Mouse (Mus musculus) CH12.LX (cell line): ENCODE results near the gene Itpr3. TPM values are rescaled to one million over a fixed set of nuclear protein-coding genes. Genes with fewer than 3 reads are reported as not detected.
A peak's percentile ranks its signal among the peaks of the same experiment; 100 is the strongest.

Source experiments
- DNase-seq: peaks from one replicate; pipeline ENCODE4 v3.0.0-alpha.2; 2013; ENCODE audit errors: extremely low read depth
- H3K27ac ChIP-seq: 2 replicates; pipeline ENCODE4 v1.5.1; 2012; ENCODE audit warnings: low read depth, mild to moderate bottlenecking, control low read depth, moderate library complexity; ENCODE audit not compliant: insufficient read depth
- H3K27me3 ChIP-seq: replicated peaks from 2 replicates; pipeline ENCODE3; 2012; ENCODE audit warnings: inconsistent platforms
- H3K36me3 ChIP-seq, 2 experiments: replicated peaks in 1 of 2; 2 replicates each; pipeline versions ENCODE3 to v1.6.1; 2012; ENCODE audit warnings: inconsistent platforms in 1 of 2, low read length in 1 of 2, mild to moderate bottlenecking in 1 of 2, mixed read lengths in 1 of 2, moderate library complexity in 1 of 2; ENCODE audit not compliant: control insufficient read depth in 1 of 2, insufficient read depth in 1 of 2
- H3K4me1 ChIP-seq, 2 experiments: 2 replicates each; pipeline ENCODE4 v1.6.1; 2012; ENCODE audit warnings: inconsistent platforms in 1 of 2, moderate library complexity in 1 of 2; ENCODE audit not compliant: insufficient read depth in 2 of 2, control insufficient read depth in 1 of 2
- H3K4me2 ChIP-seq: 2 replicates; pipeline ENCODE4 v1.6.1; 2012; ENCODE audit warnings: low read depth, mild to moderate bottlenecking, control low read depth; ENCODE audit not compliant: poor library complexity, insufficient read depth, severe bottlenecking
- H3K4me3 ChIP-seq, 3 experiments: fragments of 150-350 bp in 1 of 3; sonication (generic) in 1 of 3; replicated peaks in 1 of 3; 2 replicates each; pipeline versions ENCODE3 to v1.5.1; 2011 to 2012; ENCODE audit warnings: low read depth in 2 of 3, low read length in 2 of 3, mild to moderate bottlenecking in 2 of 3, moderate library complexity in 2 of 3, control low read depth in 1 of 3, improper control_type of control experiment in 1 of 3, inconsistent platforms in 1 of 3, mixed read lengths in 1 of 3; ENCODE audit not compliant: poor library complexity in 1 of 3
- H3K79me2 ChIP-seq: replicated peaks from 2 replicates; pipeline ENCODE4 v1.6.1; 2012; ENCODE audit warnings: mild to moderate bottlenecking, moderate library complexity; ENCODE audit not compliant: control insufficient read depth, poor library complexity, insufficient read depth, severe bottlenecking; ENCODE audit errors: extremely low read depth
- H3K9ac ChIP-seq: 2 replicates; pipeline ENCODE4 v1.6.1; 2012; ENCODE audit warnings: low read depth, mild to moderate bottlenecking, control low read depth, moderate library complexity; ENCODE audit not compliant: insufficient read depth
- H3K9me3 ChIP-seq: replicated peaks from 2 replicates; pipeline ENCODE3; 2012; ENCODE audit warnings: low read length, inconsistent platforms, mixed read lengths
- CHD1 ChIP-seq: IDR thresholded peaks from 2 replicates; pipeline ENCODE4 v1.6.1; 2012; ENCODE audit warnings: low read depth, low read length, improper control_type of control experiment, inconsistent platforms
- CHD2 ChIP-seq: IDR thresholded peaks from 2 replicates; pipeline ENCODE4 v1.6.1; 2011; ENCODE audit warnings: low read length, improper control_type of control experiment
- CTCF ChIP-seq, 2 experiments: IDR thresholded peaks in 1 of 2; conservative IDR thresholded peaks in 1 of 2; 2 replicates each; pipeline ENCODE4 v1.5.1; 2011 to 2012; ENCODE audit warnings: low read depth in 2 of 2, low read length in 2 of 2, improper control_type of control experiment in 1 of 2, inconsistent platforms in 1 of 2, mild to moderate bottlenecking in 1 of 2, moderate library complexity in 1 of 2
- ELF1 ChIP-seq: IDR thresholded peaks from 2 replicates; pipeline ENCODE4 v1.6.1; 2014; ENCODE audit warnings: low read depth, mild to moderate bottlenecking, inconsistent platforms, low read length, improper control_type of control experiment
- ETS1 ChIP-seq: conservative IDR thresholded peaks from 2 replicates; pipeline ENCODE4 v1.6.1; 2012; ENCODE audit warnings: low read depth, mild to moderate bottlenecking, inconsistent platforms, low read length, improper control_type of control experiment, moderate library complexity
- IRF4 ChIP-seq: IDR thresholded peaks from 2 replicates; pipeline ENCODE4 v1.6.1; 2014; ENCODE audit warnings: low read depth, mild to moderate bottlenecking, inconsistent platforms, low read length, improper control_type of control experiment
- JUND ChIP-seq: conservative IDR thresholded peaks from 2 replicates; pipeline ENCODE4 v1.6.1; 2011; ENCODE audit warnings: low read depth, low read length, improper control_type of control experiment
- MAZ ChIP-seq: IDR thresholded peaks from 2 replicates; pipeline ENCODE4 v1.6.1; 2012; ENCODE audit warnings: low read depth, mild to moderate bottlenecking, inconsistent platforms, low read length, improper control_type of control experiment, moderate library complexity
- POLR2AphosphoS2 ChIP-seq: IDR thresholded peaks from 2 replicates; pipeline ENCODE4 v1.6.1; 2011; ENCODE audit warnings: low read depth, low read length, improper control_type of control experiment
- RAD21 ChIP-seq: IDR thresholded peaks from 2 replicates; pipeline ENCODE4 v1.6.1; 2011; ENCODE audit warnings: low read depth, mild to moderate bottlenecking, low read length, improper control_type of control experiment, moderate library complexity
- RCOR1 ChIP-seq: conservative IDR thresholded peaks from 2 replicates; pipeline ENCODE4 v1.6.1; 2012; ENCODE audit warnings: low read depth, mild to moderate bottlenecking, inconsistent platforms, low read length, improper control_type of control experiment
- SMC3 ChIP-seq: IDR thresholded peaks from 2 replicates; pipeline ENCODE4 v1.6.1; 2011; ENCODE audit warnings: low read depth, low read length, improper control_type of control experiment
- TCF12 ChIP-seq: IDR thresholded peaks from 2 replicates; pipeline ENCODE4 v1.6.1; 2014; ENCODE audit warnings: low read depth, mild to moderate bottlenecking, inconsistent platforms, low read length, improper control_type of control experiment
- UBTF ChIP-seq: IDR thresholded peaks from 2 replicates; pipeline ENCODE4 v1.6.1; 2012; ENCODE audit warnings: low read depth, mild to moderate bottlenecking, inconsistent platforms, low read length, improper control_type of control experiment, moderate library complexity
- USF1 ChIP-seq: IDR thresholded peaks from 2 replicates; pipeline ENCODE4 v1.6.1; 2014; ENCODE audit warnings: low read depth, mild to moderate bottlenecking, inconsistent platforms, low read length, improper control_type of control experiment
- dilution Hi-C: fragments of 300-500 bp; cut with MboI; formaldehyde crosslinking; loops from 2 replicates; pipeline ENCODE4 v1.14.3; 2020; ENCODE audit warnings: low sequenced_read_pairs; ENCODE audit not compliant: extremely low pct_unique_long_range_greater_than_20kb, extremely low pct_ligation_motif_present
- in situ Hi-C: fragments of 300-500 bp; cut with MboI; formaldehyde crosslinking; loops from 3 replicates; pipeline ENCODE4 v1.14.3; 2019; ENCODE audit warnings: low sequenced_read_pairs, low pct_ligation_motif_present, low pct_unique_long_range_greater_than_20kb, mixed read lengths
- polyA plus RNA-seq: library from polyadenylated mRNA; unstranded; fragments of >175 nt; gene quantifications from 2 replicates; pipeline ENCODE4 v1.2.1, GENCODE M21; 2012; ENCODE audit warnings: low read depth; ENCODE audit not compliant: insufficient read length
- total RNA-seq, 2 experiments: library from RNA; depleted of rRNA; stranded (reverse); fragments of 300-350 nt in 1 of 2; fragments of >200 nt in 1 of 2; gene quantifications; 2 replicates each; pipeline ENCODE4 v1.2.3; 2012 to 2014

Gene Itpr3
- total and polyA plus RNA-seq, 3 experiments = 2.5 to 11.3 (median 9.5) TPM

- no peaks in the 10 kb centered on the region for H3K27me3 ChIP-seq
- H3K4me3 ChIP-seq = peak within 1 kb of the TSS; percentile 70 to 93 (median 87)
- H3K79me2 ChIP-seq = peaks cover 25% of the 10 kb centered on the region
- H3K36me3 ChIP-seq = peaks cover 10 to 39% of the 10 kb centered on the region in 2 experiments
- peaks cover 6% of the 10 kb centered on the region for H3K9me3 ChIP-seq
- in situ Hi-C loops (loop anchor here (25.0 kb wide), 1 partner anchor 483 kb away; the partner anchor contains the start of gene Grm4), dilution Hi-C loops (no loop called here)
- no peak for TF ChIP-seq CHD2
- TF ChIP-seq ELF1 = no peak
- no peak for TF ChIP-seq TCF12
- TF ChIP-seq UBTF = no peak
- no peak for TF ChIP-seq RCOR1
- TF ChIP-seq SMC3 = no peak
- TF ChIP-seq IRF4 = no peak
- TF ChIP-seq USF1 = no peak
- H3K9ac ChIP-seq = peak within 1 kb of the TSS; percentile 83
- no peak for DNase-seq
- peak within 1 kb of the TSS; percentile 44 for H3K27ac ChIP-seq
- peak within 1 kb of the TSS; percentile 98 for H3K4me2 ChIP-seq
- H3K4me1 ChIP-seq = peaks cover 15 to 32% of the 10 kb centered on the region in 2 experiments
Observed at GRCm38 (mm10) chr17:27028909-27029308, 28.2 kb upstream of the Itpr3 start, which contains the start of gene Bak1. TSS of gene Bak1 (minus strand) at chr17:27029009.

- Histone ChIP-seq H3K4me1 (peaks cover 15 to 31% of the 10 kb centered on the region in 2 experiments), H3K36me3 (peaks cover 10 to 39% of the 10 kb centered on the region in 2 experiments), H3K9ac (no peak overlapping the region), H3K4me3 (no peak overlapping the region), H3K27ac (no peak overlapping the region), H3K9me3 (peaks cover 6% of the 10 kb centered on the region), H3K79me2 (peaks cover 25% of the 10 kb centered on the region), H3K4me2 (no peak overlapping the region), H3K27me3 (no peaks in the 10 kb centered on the region)
- no peak for DNase-seq
- TF ChIP-seq CHD1 (no peak), MAZ (no peak), CHD2 (no peak), POLR2AphosphoS2 (no peak), RAD21 (no peak), RCOR1 (no peak), JUND (no peak), CTCF (conservative IDR thresholded peaks at IDR 0.05 in 1 of 2, IDR thresholded peaks at IDR 0.05 in 1 of 2; ENCODE audit: low read depth in 2 of 2, low read length in 2 of 2) (no peak), ETS1 (no peak), USF1 (no peak)
- in situ Hi-C loops = loop anchor here (25.0 kb wide), 1 partner anchor 483 kb away; the partner anchor contains the start of gene Grm4
- dilution Hi-C loops = no loop called here
Observed at GRCm38 (mm10) chr17:27029431-27029830, 27.7 kb upstream of the Itpr3 start.
